Mouse (Mus musculus) midbrain, embryonic 10.5 days (tissue): ENCODE data around the gene Gm45234. TPM values are rescaled to one million over a fixed set of nuclear protein-coding genes. Genes with fewer than 3 reads are reported as not detected.
A peak's percentile ranks its signal among the peaks of the same experiment; 100 is the strongest.

Source experiments
- DNase-seq: peaks from one replicate; pipeline ENCODE4 v3.0.0-alpha.2; 2017; ENCODE audit warnings: low spot score
- H3K27ac ChIP-seq: fragments of 300-500 bp; sonication (generic); replicated peaks from 2 replicates; pipeline ENCODE4 v1.5.1; 2016; ENCODE audit warnings: mild to moderate bottlenecking
- H3K27me3 ChIP-seq: fragments of 300-500 bp; sonication (generic); 2 replicates; pipeline ENCODE4 v1.6.1; 2016; ENCODE audit warnings: low read depth, mild to moderate bottlenecking; ENCODE audit not compliant: poor library complexity, severe bottlenecking
- H3K36me3 ChIP-seq: fragments of 300-500 bp; sonication (generic); 2 replicates; pipeline ENCODE4 v1.6.1; 2016; ENCODE audit warnings: mild to moderate bottlenecking, moderate library complexity
- H3K4me1 ChIP-seq: fragments of 300-500 bp; sonication (generic); 2 replicates; pipeline ENCODE4 v1.6.1; 2016
- H3K4me3 ChIP-seq: fragments of 300-500 bp; sonication (generic); 2 replicates; pipeline ENCODE4 v1.5.1; 2016; ENCODE audit warnings: mild to moderate bottlenecking, moderate library complexity
- H3K9me3 ChIP-seq: fragments of 300-500 bp; sonication (generic); replicated peaks from 2 replicates; pipeline ENCODE4 v1.6.1; 2016; ENCODE audit warnings: mild to moderate bottlenecking
- WGBS: fragments of 180-500 bp; shearing (Covaris S2); methylation state at CpG from one replicate; pipeline ENCODE4 v1.1.7; 2016; 5-methylcytosine and 5-hydroxymethylcytosine counted together
- polyA plus RNA-seq: library from polyadenylated mRNA; unstranded; fragments of >200 nt; fragmentation: Nextera tagmentation; extraction: Ambion mirVana; gene quantifications from 2 replicates; pipeline ENCODE4 v1.2.1, GENCODE M21; 2016

The Gm45234 gene
- polyA plus RNA-seq, 1 experiment from 2014 or later = not detected

- H3K27me3 ChIP-seq = 0 out of 2 replicates have a peak, but pooled peaks cover 4% of the 10 kb centered on the region
- H3K4me1 ChIP-seq = peaks cover 72% of the 10 kb centered on the region
- H3K9me3 ChIP-seq = no peaks in the 10 kb centered on the region
- peaks cover 57% of the 10 kb centered on the region for H3K36me3 ChIP-seq
- WGBS = 91% methylated on average over 15 of the region's 15 CpGs
- no peak overlapping the region for H3K27ac ChIP-seq
- H3K4me3 ChIP-seq = no peak overlapping the region
- no peak for DNase-seq
Measured at GRCm38 (mm10) chr6:124742839-124743514, 12.8 kb downstream of the Gm45234 start.

GRCm38 (mm10) chr6:124741842-124742241, 14.0 kb downstream of the Gm45234 start:
- Histone ChIP-seq H3K4me3 (peak overlapping the region; percentile 76), H3K36me3 (peaks cover 45% of the 10 kb centered on the region)
- no peak for DNase-seq

GRCm38 (mm10) chr6:124740888-124741761, 14.7 kb downstream of the Gm45234 start, which contains the start of gene Grcc10:
Grcc10 (minus strand) TSS chr6:124741374.
- H3K9me3 ChIP-seq = no peaks in the 10 kb centered on the region
- peaks cover 62% of the 10 kb centered on the region for H3K4me1 ChIP-seq
- peak within 1 kb of the TSS; percentile 95 for H3K27ac ChIP-seq
- H3K36me3 ChIP-seq = peaks cover 41% of the 10 kb centered on the region
- WGBS = under 1% methylated on average over 41 of the region's 41 CpGs
- H3K4me3 ChIP-seq = peak within 1 kb of the TSS; percentile 76
- peak; percentile 96 for DNase-seq
- no peaks in the 10 kb centered on the region for H3K27me3 ChIP-seq

More at GRCm38 (mm10) chr6:124741842-124742241, 14.0 kb downstream of the Gm45234 start:
- Histone ChIP-seq H3K9me3 (no peaks in the 10 kb centered on the region), H3K27me3 (no peaks in the 10 kb centered on the region), H3K27ac (peak overlapping the region; percentile 95), H3K4me1 (peaks cover 70% of the 10 kb centered on the region)
- WGBS = 68% methylated on average over 3 of the region's 3 CpGs

GRCm38 (mm10) chr6:124740211-124740887, 15.5 kb downstream of the Gm45234 start:
- H3K36me3 ChIP-seq = peaks cover 41% of the 10 kb centered on the region
- H3K4me3 ChIP-seq = peak overlapping the region; percentile 76
- DNase-seq = no peak
- peak overlapping the region; percentile 95 for H3K27ac ChIP-seq
- WGBS = under 1% methylated on average over 29 of the region's 29 CpGs
- H3K9me3 ChIP-seq = no peaks in the 10 kb centered on the region
- peaks cover 55% of the 10 kb centered on the region for H3K4me1 ChIP-seq
- H3K27me3 ChIP-seq = no peaks in the 10 kb centered on the region

GRCm38 (mm10) chr6:124739231-124739796, 16.5 kb downstream of the Gm45234 start:
- H3K27ac ChIP-seq = peak overlapping the region; percentile 55; the same call in 1 of the 2 replicates
- peaks cover 30% of the 10 kb centered on the region for H3K36me3 ChIP-seq
- 84% methylated on average over 10 of the region's 10 CpGs for WGBS
- H3K27me3 ChIP-seq = no peaks in the 10 kb centered on the region
- H3K4me3 ChIP-seq = no peak overlapping the region
- H3K9me3 ChIP-seq = no peaks in the 10 kb centered on the region
- peaks cover 46% of the 10 kb centered on the region for H3K4me1 ChIP-seq
- DNase-seq = no peak

GRCm38 (mm10) chr6:124738511-124739023, 17.3 kb downstream of the Gm45234 start, which contains the start of gene Ptpn6:
Ptpn6 (minus strand) TSS chr6:124738714.
- Histone ChIP-seq H3K4me3 (peak within 1 kb of the TSS; percentile 27; the same call in 1 of the 2 replicates), H3K9me3 (no peaks in the 10 kb centered on the region), H3K27me3 (no peaks in the 10 kb centered on the region), H3K4me1 (peaks cover 46% of the 10 kb centered on the region), H3K27ac (peak within 1 kb of the TSS; percentile 55), H3K36me3 (peaks cover 23% of the 10 kb centered on the region)
- no peak for DNase-seq
- 21% methylated on average over 15 of the region's 15 CpGs for WGBS

- no peaks in the 10 kb centered on the region for H3K9me3 ChIP-seq
- peaks cover 45% of the 10 kb centered on the region for H3K4me1 ChIP-seq
- WGBS = 92% methylated on average over 11 of the region's 11 CpGs
- H3K27me3 ChIP-seq = no peaks in the 10 kb centered on the region
- H3K4me3 ChIP-seq = no peak overlapping the region
- peaks cover 10% of the 10 kb centered on the region for H3K36me3 ChIP-seq
- no peak for DNase-seq
- H3K27ac ChIP-seq = no peak overlapping the region
Measured at GRCm38 (mm10) chr6:124737040-124737439, 18.8 kb downstream of the Gm45234 start.

- Histone ChIP-seq H3K27me3 (no peaks in the 10 kb centered on the region), H3K4me1 (peaks cover 26% of the 10 kb centered on the region)
- WGBS = 91% methylated on average over 3 of the region's 3 CpGs
Measured at GRCm38 (mm10) chr6:124734417-124734816, 21.4 kb downstream of the Gm45234 start.

GRCm38 (mm10) chr6:124732476-124733370, 23.1 kb downstream of the Gm45234 start:
- peak overlapping the region; percentile 53 for H3K27ac ChIP-seq
- H3K4me3 ChIP-seq = no peak overlapping the region
- no peak for DNase-seq
- peaks cover 13% of the 10 kb centered on the region for H3K4me1 ChIP-seq
- H3K27me3 ChIP-seq = no peaks in the 10 kb centered on the region
- 51% methylated on average over 19 of the region's 19 CpGs for WGBS
- H3K9me3 ChIP-seq = no peaks in the 10 kb centered on the region
- H3K36me3 ChIP-seq = no peaks in the 10 kb centered on the region

More at GRCm38 (mm10) chr6:124734417-124734816, 21.4 kb downstream of the Gm45234 start:
- peaks cover 9% of the 10 kb centered on the region for H3K36me3 ChIP-seq
- no peak for DNase-seq
- no peak overlapping the region for H3K27ac ChIP-seq
- no peaks in the 10 kb centered on the region for H3K9me3 ChIP-seq
- no peak overlapping the region for H3K4me3 ChIP-seq

GRCm38 (mm10) chr6:124731038-124731437, 24.8 kb downstream of the Gm45234 start:
- Histone ChIP-seq H3K9me3 (no peaks in the 10 kb centered on the region), H3K36me3 (no peaks in the 10 kb centered on the region), H3K27ac (no peak overlapping the region), H3K4me3 (no peak overlapping the region), H3K27me3 (no peaks in the 10 kb centered on the region), H3K4me1 (peaks cover 19% of the 10 kb centered on the region)
- 88% methylated on average over 7 of the region's 7 CpGs for WGBS
- DNase-seq = no peak
